Mouse (Mus musculus) olfactory bulb, adult 2 months (tissue): ENCODE measurements around the gene Zbtb42.

ENCODE experiments used
- CTCF ChIP-seq: fragments of 200-500 bp; IDR thresholded peaks from 2 replicates; pipeline ENCODE4 v1.5.1; 2012; ENCODE audit warnings: low read depth, mild to moderate bottlenecking, low read length, moderate library complexity; ENCODE audit not compliant: insufficient read depth
- POLR2A ChIP-seq: fragments of 200-500 bp; IDR thresholded peaks from 2 replicates; pipeline ENCODE4 v1.6.1; 2012; ENCODE audit warnings: mild to moderate bottlenecking, low read depth, low read length, moderate library complexity; ENCODE audit not compliant: insufficient read depth

GRCm38 (mm10) chr12:112654076-112654475, 24.6 kb upstream of the Zbtb42 start:
- no peak for TF ChIP-seq CTCF
- no peak for TF ChIP-seq POLR2A
